Mouse (Mus musculus) regulatory T cell (primary cell): Measurements from ENCODE around the gene Kcnv2.

Source experiments
- in situ Hi-C: fragments of 300-600 bp; cut with MboI, MseI; formaldehyde crosslinking; loops from one replicate; pipeline ENCODE4 v1.15.1; 2025; ENCODE audit warnings: high pct_unique_total_duplicates

Kcnv2 gene

DNA sequence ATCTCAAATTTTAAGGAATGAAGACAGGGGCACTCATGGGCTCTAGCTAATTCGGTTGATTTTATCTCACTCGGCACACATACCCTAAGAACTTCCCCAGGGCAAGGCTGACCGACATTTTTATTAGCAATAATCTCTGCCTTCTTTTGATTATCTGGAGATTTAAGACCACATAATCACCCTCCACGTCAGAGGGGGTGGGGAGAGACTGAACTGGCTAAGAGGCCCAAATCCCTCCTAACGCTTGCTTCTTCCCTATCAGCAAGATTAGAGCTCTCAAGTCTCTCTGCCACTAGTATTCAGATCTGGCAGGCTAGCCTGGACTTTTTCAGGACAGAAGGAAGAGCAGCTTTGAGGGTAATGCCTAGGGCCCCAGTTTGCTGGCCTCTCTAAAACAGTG lies at the start of gene Kcnv2:
TSS of gene Kcnv2 (plus strand) at position 308 of the 400 bp plus-strand sequence.
- in situ Hi-C loops, result no loop called here

DNA sequence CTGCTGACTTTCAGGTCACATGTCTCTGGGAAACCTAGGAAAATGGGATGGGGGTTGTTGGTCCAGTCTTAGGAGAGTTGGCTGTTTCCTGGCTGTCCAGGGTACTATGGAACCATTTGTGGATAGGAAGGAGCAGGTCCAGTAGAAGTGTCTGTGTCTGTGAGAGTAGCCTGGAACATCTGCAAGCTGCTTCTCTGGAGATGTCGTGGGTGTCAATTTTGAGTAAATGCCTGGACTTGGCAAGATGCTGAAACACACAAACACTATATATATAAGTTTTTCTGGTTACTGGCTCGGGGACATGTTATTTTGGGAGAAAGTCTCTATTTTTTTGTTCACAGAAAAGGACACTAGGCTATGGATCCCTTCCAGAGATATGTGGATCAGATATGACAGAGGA lies 49.0 kb upstream of the Kcnv2 start:
- in situ Hi-C loops, result no loop called here

DNA sequence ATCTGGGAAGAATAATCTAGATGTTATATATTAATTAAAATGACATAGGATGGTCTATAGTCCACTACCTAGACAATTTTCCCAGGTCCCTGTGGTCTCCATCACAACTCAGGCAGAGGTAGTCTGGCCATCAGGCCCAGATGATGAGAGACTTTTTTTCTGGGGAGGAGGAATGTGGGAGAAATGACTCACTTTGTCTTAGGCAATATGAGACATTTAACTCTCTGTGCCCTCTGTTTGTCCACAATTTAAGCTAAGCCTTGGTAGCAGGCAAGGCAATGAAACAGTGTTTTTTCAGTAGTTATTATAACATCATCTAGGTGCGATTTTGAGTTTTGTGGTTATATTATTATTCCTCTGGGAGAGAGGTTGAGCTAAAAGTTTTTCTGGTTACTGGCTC lies 48.0 kb upstream of the Kcnv2 start:
- in situ Hi-C loops, result no loop called here

DNA sequence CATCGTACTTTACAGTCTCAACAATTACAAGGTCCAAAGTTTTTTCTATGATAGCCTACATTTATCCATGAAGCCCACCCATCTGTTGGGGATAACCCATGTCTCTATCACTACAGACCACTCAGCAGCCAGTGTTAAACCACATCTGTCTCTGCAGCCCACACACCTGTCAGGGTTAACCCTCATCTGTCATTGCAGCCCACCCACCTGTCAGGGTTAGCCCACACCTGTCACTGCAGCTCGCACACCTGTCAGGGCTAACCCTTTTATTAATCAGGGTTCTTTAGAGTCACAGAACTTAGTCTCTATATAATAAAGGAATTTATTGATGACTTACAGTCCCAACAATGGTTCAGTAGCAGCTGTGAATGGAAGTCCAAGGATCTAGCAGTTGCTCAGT lies 43.2 kb upstream of the Kcnv2 start:
- in situ Hi-C loops, result no loop called here

DNA sequence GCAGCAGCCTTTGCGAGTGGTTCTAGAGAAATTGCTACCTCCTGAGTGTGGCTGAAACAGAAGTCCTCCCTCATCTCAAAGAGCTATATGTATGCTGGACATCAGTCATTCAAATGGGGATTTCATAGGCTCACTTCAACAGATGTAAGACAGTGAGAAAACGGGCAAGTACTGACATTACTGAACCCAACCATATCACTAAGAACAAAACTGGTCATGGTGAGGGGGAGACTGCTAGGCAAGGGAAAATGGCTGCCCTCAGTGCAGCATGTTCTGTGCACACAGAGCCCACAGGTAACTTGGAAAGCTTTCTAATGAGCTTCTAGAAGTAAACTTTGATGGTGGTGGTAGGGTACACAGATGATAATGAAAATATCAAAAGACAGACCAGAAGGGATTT lies 12.3 kb upstream of the Kcnv2 start:
- in situ Hi-C loops, result no loop called here

DNA sequence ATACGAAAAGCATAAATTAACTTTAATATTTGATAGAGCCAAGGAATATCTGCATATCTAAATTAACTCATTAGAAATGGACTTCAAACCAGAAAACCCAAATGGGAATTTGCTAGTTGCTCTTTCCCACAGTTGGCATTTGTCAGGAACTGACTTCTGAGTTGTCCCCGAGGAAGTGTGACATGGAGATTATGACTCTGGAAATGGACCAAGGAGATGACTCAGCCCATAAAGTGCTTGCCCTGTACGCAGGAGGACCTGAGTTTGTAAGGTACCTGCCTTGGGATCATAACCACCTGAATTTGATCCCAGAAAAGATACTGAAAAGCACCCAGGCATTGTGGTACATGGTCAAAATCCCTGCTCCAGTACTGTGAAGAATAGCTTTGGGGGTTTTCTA lies 11.1 kb upstream of the Kcnv2 start:
- in situ Hi-C loops, result no loop called here

DNA sequence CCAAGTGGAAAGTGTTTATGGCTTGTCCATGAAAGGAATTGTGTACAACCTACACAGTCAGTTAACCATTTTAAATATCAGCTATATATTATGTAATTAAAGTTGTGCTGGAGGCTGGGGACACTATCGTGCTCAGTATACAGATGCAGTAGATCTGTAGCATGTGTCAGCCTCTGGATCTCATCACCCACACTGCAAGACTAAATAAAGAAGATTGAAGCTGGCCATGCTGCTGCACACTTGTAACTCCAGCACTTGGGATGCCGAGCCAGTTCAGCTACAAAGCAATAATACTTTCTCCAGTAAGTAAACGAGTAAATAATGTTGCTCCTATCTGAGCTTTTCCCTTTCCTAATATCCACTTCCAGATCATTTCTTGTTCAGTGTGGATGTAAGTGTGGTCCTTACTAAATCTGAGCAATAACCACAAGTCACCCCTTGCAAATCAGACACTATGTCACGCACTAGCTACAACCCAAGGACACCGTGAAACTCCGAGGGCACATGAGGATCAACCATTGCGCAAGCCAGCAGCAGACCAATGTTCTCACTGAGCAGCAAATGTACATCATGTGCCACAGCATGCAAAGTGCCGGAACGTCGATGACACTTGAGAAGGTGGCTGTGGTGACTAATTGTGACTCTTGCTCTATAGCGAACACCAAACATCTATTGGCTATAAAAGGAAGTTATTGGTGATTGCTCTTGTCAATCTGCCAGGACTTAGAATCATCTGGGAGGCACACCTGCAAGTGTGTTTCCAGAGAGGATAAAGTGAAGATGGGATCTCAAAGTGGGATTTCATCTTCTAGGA lies 9.9 kb upstream of the Kcnv2 start:
- in situ Hi-C loops, result no loop called here

DNA sequence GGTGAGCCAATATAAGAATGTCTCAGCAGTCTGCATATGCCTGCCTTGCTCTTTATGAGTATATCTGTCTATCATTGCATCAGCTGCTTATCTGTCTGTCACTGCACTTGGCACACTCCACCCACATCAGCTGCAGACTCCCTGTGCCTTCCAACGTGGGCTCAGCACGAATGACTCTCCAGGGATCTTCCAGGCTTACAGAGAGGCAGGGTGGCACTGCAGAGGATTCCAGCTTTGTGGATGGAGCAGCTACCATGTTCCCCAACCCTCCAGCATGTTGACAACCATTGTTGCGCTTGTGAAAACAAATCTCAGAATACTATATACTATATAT lies 9.3 kb upstream of the Kcnv2 start:
- in situ Hi-C loops, result no loop called here

DNA sequence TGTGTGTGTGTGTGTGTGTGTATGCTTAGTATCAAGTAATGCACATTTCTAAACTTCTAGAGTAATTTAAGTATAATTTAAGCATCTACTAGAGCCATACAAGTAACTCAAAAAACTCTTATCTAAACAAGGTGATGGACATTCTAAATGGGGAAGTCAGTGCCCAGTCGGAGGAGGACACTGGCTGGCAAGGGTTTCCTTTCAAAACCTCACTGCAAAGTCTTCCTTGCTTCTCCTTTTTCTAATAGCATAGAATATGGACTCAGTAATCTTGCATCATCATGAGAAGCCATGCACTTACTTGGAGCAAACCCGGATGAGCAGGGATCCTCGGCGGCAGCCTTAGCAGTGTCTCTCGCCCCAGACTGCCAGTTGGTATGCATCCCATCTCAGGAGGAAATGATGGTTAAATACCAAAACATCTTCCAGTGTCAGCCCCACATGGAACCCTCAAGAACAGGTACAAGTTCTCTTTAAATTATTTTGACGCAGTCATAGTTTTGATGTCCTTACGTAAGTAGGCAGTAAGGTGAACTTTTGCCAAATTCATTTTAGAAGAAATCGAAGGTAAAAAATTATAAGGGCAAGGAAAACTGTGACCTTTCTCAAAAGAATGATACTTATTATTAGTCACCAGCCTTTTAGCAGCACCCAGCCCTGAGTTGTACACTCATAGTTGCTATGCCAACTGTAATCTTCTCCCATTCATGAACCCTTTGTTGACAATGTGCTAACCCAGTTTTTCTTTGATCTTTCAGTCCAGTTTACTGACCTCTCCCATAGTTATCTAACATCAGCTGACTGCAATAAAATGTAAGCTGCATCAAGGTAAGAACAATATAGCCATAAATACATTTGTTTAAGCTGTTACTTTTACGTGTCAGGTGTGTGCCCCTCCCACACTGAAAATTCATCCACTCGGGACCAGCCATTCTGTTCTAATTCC lies 5.8 kb upstream of the Kcnv2 start:
- in situ Hi-C loops, result no loop called here

DNA sequence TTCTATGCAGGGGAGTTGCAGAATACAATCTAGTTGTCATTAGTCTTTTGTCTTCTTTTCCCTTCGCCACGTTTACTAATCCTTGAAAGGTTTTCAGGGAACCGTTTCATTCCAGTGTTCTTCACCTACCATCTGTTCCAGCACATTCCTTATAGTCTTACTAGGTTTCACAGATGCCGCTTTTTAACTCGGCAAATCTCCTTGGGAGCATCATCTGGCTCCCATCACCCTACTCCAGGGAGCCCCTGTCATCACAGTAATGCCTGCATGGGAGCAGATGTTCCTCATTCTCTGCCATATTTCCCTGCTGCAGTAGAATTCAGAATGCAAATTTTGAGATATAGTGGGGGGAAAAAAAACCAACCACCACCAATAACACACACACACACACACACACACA lies 5.1 kb upstream of the Kcnv2 start:
- in situ Hi-C loops, result no loop called here

DNA sequence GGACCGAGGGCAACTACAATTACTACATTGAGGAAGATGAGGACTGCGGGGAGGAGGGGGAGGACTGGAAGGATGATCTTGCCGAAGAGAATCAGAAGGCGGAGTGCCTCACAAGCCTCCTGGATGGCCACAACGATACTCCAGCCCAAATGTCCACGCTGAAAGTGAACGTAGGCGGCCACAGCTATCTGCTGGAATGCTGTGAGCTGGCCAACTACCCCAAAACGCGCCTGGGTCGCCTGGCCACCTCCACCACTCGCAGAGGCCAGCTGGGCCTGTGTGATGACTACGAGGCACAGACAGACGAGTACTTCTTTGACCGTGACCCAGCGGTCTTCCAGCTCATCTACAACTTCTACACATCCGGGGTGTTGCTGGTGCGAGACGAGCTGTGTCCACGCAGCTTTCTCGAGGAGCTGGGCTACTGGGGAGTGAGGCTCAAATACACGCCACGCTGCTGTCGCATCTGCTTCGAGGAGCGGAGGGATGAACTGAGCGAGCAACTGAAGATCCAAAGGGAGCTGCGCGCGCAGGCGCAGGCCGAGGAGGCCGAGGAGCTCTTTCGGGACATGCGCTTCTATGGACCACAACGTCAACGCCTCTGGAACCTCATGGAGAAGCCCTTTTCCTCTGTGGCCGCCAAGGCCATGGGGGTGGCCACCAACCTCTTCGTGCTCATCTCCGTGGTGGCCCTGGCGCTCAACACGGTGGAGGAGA lies 681 bp downstream of the Kcnv2 start:
- in situ Hi-C loops, result no loop called here

DNA sequence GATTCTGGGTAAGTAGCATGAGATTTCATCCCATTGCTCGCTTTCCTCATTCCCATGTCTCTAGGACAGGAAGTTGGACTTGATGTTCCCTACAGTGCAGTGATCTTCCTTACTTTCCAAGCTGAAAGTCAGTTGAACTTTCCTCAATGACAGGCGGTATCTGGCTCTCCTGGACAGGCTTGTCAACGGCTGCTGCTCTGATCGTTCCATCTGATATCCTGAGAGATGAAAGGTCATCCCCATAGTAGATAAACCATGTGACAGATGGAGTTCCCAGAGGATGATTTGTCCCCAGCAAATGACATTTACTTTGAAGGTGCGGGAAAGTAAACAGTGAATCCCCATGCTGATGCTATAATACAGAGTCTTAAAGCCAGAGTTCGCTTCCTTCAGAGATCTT lies 3.2 kb downstream of the Kcnv2 start:
- in situ Hi-C loops, result no loop called here

DNA sequence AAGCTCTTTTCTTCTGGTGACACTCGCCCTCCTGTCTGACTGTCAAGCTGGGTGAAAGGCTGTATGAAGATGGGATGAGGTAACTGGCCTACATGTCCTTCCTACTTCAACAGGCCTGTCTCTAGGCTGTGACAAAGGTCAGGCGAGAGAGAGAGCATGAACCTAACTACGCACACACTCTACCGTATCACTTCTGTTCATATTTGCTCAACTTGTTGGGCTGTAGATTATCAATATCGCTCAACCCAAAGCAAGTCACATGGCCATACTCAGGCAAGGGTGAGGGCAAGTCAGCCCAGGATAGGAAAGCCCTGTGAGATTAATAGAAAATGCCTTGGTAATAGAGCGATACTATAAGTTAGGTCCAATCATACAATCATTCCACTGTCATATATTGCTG lies 5.2 kb downstream of the Kcnv2 start:
- in situ Hi-C loops, result no loop called here

DNA sequence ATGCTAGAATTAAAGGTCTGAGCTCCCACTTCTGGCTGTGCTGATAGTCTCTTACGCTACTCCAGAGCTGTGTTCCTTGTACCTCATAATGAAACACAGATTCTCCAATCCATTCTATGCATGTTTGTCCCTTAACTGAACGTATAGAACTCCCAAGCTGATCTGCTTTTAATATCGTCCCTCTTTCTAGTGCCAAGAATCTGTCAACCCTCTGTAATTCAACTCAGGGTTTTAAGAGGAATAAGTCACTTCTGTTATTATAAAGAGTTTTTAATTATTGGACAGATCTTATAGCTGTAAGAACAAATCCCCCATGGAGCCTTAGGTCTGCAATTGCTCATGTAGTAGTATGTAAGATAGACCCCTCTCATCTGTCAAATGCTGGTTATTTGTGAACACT lies 5.8 kb downstream of the Kcnv2 start:
- in situ Hi-C loops, result no loop called here

DNA sequence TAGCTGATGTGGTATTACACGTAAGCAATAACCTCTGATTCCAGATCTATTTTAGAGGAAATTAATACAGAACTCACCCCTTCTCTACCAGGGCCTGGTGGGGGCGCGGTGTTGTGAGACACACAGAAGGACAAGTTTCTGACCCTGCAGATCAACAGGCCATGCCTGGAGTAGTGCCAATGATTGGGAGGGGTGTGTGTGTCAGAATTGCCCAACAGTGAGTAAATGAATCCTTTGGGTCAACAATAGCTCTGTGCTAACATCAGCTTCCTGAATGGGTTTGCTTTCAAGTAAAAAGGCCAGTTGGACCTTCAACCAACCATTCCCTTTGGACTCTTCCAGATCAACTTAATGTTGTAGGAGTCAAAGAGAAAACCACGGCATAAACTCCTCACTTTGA lies 6.3 kb downstream of the Kcnv2 start:
- in situ Hi-C loops, result no loop called here

DNA sequence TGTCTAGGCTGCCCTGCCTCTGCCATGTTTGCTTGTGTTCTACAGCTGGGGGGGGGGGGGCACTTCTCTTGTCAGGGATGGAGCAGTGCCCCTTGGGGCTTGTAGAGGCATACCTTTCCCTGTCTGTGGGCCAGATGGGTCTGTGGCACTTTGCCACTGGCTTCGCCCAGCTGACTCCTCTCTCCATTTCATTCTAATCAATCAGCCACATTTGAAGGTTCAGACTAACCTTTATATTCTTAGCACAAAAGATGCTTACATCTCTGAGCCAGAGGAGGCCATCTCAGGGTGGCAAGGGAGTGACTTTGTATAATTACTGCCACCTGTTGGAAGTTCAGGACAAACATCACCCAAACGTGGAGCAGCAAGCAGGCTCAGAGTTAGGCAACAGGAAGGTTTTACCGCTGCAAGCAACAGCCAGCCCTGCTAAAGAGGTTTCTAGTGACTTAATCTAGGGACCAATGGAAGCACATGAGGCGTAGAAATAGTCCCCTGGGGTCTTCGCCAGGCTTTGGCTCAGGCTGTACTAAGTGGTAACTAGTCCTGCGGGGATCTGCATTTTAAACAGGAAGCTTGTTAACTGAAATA lies 9.9 kb downstream of the Kcnv2 start:
- in situ Hi-C loops, result loop anchor here (10.0 kb wide), 1 partner anchor 1238 kb away; no protein-coding TSS in a partner anchor

DNA sequence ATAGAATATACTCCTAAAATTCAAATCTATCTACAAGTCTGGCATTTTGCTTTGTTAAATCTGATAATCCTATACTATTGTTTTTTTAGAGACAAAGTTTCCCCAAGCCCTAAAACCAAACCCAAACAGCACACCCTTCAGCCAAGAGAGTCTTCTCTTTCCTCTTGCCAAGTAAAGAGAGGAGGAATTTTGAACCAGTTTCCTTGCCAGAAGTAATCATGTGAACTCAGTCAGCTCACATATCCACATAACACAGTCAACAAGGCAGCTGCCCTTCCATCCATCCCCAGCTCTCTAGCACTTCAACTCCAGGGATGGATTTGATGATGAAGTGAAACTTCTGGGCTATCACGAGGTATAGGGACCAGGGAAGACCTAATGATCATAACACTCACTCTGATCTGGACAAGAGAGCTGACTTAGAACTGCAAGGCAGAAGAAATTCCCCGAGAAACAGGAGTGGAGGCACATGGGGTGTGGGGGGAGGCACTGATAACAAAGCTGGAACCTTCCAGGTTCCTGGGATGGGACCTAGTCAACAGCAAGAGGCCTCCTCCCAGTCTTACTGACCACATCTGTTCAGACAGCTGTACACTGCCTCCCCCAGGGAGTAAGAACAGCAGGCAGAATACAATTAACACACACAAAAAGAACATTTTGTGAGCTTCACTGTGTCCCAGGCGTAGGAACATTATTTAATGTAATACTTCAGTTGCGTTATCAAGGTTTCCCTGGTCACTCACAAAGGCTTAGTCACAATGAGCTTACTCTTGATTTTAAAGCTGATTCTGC lies 13.9 kb downstream of the Kcnv2 start:
- in situ Hi-C loops, result loop anchor here (10.0 kb wide), 1 partner anchor 1242 kb away; no protein-coding TSS in a partner anchor

DNA sequence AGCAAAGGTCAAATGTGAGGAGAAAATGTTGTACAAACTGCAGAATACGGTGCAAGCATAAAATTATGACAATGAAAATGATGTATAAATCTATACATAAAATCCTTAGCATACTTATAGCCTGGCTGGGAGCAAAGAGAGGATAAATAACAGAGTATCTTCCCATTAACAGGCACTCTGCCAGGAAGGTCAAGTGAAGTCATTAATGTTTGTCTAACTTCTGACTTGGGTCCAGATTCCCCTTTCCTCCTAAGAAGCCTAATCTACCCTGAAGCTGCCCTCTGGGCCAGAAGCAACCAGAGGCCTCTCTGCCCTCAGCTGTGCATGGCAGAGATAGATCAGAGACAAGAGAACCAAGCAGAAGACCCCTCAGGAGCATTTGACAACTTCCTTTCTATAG lies 24.1 kb downstream of the Kcnv2 start:
- in situ Hi-C loops, result no loop called here

DNA sequence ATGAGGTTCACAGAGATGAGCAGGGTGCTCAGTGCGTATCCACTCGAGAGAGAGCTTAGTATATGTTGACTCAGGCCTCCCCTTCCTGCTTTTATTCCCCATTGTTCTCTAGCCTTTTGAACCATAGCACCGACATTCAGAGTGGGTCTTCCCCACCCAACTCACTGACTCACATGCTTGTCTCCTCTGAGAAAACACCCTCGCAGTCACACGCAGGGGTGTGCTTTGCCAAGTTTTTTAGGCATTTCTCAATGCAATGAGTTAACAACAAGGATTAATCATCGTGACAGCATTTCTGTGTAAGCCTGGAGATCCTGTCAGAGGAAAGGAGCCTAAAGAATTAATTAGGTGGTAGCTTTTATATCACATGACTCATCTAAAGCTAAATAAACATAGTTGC lies 29.3 kb downstream of the Kcnv2 start:
- in situ Hi-C loops, result no loop called here

DNA sequence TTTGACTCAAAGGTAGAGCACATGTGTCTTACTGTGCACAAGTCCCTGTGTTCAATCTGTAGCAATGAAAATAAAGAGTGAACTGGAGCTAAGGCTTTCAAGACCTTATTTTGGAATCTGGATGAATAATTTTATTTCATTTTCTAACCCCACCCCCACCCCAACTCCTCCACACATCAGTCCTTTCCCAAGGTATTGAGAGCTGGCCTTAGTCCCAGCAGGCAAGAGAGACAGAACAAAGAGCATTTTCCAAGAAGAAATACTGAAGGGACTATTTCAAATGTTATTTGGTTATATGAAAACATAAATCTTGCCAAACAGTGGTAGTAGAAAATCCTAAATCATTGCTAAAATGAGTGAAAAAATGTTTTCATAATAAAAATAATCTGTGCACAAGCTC lies 38.0 kb downstream of the Kcnv2 start:
- in situ Hi-C loops, result no loop called here

DNA sequence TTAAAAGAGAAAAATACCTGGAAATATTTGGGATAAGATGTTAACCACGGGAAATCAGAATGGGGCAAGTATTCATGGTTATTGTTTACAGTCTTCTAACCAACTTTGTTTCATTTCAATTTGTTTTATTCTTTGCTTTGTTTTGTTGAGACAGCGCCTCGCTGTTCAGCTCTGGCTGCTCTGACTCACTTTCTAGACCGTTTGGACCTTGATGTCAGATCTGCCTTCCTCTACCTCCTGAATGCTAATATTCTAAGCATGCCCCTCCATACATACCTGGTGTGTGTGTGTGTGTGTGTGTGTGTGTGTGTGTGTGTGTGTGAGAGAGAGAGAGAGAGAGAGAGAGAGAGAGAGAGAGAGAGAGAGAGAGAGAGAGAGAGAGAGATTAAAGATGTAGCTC lies 41.5 kb downstream of the Kcnv2 start:
- in situ Hi-C loops, result no loop called here
